Mouse (Mus musculus) brain, adult 2 months (tissue): ENCODE measurements around the gene Rps6kc1.

Source experiments
- DNase-seq: peaks from one replicate; pipeline ENCODE4 v3.0.0; 2011; ENCODE audit warnings: low read depth, low spot score

Gene Rps6kc1

DNA sequence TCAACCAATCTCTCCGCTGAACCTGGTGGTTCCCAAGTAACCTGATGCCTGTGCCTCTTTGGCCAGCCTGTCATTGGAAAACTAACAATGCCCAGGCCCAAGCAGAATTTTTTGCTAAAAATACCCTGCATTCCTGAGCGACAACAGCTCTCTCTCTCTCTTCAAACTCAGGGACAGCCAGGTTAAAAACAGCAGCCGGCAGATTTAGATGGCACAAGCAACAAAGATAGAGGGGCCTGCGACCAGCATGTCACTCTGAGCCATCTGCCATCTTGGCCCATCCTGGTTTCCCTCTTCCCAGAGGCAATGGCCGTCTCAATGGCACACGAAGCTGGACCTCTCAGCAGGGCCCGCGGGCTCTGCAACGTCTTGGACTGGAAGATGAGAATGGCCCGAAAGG is 242.5 kb downstream of the Rps6kc1 start:
- DNase-seq = no peak

DNA sequence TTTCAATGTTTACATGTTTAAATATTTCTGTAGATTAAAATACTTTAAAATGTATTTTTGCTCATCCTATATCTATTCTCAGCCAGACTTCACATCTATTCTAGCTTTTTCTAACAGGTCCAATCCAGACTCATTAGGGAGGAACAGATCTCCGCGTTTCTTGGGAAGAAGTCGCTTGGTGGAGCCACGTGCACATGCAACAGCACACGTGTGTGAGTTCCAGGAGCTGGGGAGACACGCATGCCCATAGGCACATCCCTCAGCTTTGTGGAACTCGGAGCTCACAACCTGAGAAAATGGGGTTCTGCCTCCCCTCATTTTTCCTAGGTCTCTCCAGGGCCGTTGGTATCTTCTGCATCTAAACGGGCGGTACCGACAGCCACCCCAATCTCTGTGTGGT is 243.7 kb downstream of the Rps6kc1 start:
- DNase-seq = peak; percentile 49

DNA sequence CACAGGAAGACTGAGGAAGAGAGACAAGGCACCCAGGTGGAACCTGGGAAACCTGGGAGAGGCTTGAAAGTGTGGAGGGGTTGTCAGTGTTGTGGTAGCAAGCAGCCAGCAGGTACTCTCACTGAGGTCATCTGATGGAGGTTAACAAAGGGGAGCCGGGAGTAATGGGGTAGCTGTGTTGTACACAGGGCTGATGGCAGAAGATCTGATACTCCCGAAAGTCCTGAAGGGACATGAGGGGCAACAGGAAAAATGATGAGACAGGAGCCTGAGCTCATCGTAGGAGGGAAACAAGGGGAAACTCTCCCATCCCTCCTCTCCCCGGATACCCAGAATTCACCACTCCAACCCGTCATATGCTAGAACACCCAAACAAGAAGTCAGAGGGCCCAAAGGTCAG is 244.2 kb downstream of the Rps6kc1 start:
- DNase-seq = no peak

DNA sequence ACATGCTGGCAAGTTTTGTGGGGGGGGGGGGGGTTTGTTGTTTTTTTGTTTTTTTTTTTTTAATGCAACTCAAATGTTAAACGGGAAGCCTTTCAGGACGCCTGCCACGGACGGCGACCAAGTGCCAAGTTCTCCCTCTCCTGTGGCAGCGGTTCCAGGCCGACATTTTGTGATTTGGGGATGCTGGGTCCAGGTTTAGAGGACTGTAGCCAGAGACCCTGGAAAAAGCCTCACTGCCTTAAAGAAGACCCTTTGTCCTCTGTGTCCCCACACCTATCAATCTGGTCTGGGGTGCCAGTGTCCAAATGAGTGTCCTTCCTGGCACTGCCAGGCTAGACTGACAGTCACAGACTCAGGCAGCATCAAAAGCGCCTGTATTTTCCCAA is 246.1 kb downstream of the Rps6kc1 start:
- no peak for DNase-seq

DNA sequence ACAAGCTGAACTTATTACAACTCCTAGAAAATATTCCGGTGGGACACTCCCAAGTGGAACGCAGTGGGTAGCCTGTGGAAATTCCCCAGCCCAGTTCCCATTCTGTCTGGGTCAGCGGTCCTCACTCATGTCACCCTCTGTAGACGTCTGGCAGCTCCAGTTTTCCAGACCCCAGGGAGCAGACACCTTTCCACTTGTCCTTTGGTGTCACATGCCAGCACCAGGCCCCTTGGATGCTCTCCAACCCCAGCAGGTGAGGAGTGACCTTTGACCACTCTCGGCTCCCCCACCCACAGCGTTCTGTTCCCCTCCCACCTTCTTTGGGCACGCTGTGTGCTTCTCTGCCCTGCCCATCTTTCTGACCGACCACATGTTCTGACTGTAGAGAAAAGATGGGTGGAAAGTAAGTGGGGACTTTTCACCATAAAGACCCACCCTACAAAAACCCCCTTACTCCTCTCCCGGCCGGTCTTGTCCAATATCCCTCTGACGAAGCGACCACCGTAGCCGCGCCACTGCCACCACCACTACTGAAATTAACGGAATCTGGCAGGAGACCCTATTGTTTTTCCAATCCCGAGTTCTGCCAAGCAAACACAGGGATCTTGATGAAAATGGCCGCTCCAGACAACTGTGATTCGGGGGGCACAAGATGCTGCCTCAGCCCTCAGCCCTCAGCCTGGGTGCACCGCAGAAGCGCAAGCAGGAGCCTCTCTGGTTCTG is 246.6 kb downstream of the Rps6kc1 start:
- DNase-seq = no peak

DNA sequence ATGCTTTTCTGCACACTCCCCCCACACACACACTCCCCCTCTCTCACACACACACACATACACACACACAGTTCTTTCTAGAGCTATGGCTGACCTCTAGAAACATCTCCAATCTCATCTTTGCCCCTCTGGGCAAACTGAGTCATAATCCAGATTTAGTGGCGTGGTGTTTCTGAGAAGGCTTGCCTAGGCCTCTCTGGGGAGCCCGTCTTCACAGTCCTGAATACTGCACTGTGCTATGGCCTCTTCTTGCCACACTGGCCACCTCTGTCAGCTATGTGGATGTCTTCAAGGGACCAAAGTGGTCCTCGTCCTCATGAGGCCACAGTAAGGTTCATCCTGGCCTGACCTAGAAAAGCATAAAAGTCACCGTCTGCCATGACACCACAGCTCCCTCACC is 247.6 kb downstream of the Rps6kc1 start:
- DNase-seq = no peak

DNA sequence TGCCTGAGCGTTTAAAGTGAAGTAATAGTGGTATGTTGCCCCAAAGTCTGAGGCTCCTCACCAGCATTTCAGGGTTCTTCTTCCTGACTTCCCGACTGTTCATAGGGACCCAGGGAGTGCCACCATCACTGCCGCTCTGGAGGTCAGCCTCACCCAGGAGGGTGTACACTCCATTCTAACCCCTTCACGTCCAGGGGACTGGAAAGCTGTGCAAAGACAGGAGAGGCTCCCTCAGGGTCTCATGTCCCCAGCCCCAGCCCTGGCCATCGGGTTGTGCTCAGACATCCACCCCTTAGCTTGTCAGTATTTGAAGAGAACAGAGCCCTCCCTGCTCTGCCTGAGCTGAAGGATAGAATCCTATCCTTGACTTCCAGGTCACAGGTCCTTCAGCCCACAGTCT is 248.8 kb downstream of the Rps6kc1 start:
- DNase-seq = no peak

DNA sequence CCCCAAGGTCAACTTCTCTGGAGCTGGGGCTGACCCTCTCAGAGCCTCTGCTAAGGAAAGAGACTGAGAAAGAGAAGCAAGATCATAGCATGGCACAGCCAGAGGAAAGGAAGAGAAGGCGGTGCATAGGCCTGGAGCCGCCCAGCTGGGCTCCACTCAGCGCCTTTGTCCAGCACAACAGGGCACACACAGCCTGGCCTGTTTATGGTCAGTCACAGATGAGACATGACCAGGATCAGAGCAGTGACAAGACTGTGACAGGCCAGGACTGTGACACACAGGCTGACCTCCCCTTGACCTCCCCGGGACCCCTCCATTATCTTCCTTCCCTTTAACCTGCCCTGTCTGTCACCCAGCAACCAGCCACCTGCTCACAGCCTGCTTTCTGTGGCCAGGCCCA is 249.8 kb downstream of the Rps6kc1 start:
- DNase-seq = no peak

DNA sequence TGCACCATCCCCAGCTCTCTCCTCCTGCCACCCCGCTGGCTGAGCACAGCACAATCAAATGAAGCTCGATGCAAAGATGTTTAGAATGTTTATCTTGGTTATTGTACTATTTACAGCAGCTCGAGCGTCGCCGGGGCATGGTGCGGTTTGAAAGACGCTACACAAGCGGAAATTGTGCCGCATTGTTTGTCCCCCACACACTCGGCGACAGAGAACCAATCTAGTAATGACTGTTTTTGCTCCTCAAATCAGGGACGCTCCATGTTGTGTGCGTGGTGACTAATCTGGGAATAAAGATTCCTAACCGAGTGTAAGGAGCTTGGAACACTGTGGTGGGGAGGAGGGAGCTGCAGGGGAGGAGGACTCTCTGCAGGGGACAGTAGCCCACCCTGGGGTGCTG is 250.3 kb downstream of the Rps6kc1 start:
- peak; percentile 45 for DNase-seq

DNA sequence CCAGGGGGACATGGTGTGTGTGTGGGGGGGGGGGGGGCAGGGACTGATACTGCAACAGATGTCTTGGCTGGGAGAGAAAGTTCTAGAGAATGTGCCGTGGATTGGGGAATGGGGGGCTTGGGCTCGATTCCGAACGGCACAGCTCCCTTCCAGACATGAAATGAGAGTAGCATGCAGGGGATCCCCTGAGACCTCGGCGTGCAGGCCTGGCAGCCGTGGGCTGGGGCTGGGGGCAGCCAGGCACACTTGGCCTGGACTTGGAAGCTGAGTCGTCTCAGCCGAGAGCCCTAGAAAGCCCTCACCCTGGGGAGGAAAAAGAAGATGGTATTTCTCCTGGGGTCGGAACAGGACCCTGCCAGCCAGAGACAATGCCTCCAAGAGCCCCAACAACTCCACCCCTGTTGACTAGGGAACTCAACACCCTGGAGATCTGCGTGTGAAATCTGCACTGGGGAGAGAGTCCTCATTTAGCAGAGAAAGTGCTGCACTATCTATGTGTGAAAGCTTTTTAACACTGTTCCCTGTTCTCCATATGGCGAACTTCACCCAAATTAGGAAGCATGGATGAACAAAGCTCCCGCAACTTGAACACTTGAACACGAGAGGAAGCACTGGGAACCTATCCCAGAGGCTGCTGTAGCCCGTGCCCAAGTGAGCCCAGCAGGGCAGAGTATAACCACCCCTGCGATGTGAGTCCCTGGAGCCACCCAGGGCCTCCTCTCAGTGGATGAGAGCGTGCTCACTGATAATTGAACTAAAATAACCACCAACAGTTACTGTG is 251.7 kb downstream of the Rps6kc1 start:
- peak; percentile 87 for DNase-seq

DNA sequence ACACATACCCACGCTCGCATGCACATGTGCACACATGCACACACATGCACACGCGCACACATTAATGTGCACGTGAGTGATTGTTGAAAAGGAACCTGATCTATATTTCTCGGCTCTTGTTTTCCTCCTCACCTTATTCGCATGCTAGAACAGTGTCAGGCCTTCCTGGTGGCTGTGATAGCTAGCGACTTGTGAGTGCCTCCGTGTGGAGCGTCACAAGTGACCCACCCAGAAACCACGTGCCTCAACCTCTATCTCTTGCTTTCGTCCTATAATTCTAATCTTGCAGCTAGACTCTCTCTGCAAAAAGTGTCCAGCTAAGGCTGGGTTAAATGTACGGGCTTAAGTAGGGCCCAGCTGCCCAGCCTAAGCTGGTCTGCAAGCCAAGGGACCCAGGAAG is 253.3 kb downstream of the Rps6kc1 start:
- DNase-seq = no peak

DNA sequence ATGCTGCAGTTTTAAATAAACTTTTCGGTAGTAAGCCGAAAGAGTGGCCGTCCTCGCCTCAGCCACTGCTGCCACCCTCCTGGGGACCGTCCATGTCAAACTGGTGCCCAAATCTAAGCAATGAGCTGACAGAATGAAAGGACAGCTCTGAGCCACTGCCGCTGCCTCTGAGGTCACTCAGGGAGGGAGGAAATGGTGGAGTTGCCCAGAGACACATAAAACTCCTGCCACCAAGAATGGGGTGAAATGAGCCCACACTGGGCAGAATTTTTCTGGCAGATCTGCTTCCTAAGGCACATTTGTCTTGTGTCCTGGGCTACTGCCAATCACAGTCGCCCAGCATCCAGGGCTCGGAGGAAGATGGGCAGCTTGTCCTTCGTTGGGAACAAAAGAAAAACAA is 255.5 kb downstream of the Rps6kc1 start:
- no peak for DNase-seq

DNA sequence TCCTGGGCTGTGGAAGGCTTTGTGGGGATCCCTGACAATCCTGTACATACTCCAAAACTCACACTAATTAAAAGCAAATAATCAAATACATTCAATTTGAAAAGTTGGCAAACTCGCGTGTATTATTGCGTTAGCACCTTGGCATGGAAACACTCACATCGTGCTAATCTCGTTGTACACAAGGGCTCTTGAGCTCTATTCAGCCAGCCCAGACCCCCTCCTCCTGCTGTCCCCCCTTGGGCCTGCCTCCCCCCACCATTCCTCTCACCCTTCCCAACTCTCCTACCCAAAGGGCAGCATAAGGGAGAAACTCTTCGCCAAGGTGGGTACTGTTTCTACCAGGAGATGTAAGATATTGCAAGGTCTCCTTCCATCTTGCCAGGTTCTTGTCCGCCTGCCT is 255.9 kb downstream of the Rps6kc1 start:
- DNase-seq = no peak

DNA sequence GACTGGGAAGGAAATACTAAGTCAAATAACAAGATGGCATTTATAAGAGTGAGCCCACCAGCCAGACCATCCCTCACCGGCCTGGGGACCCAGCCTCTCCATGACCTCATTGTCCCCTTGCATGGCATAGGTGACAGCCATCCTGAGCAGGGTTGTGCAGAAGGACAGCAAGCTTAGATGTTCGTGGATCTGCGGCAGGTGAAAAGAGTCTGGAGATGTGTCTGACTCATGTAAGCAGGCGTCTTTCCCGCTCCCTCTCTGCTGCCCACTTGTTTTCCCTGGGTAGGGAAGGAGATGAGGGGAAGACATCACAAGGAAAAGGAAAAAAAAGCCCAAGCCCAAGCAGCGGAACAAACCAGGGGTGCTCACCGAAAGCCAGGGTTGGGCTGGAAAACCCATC is 256.5 kb downstream of the Rps6kc1 start:
- DNase-seq = no peak

DNA sequence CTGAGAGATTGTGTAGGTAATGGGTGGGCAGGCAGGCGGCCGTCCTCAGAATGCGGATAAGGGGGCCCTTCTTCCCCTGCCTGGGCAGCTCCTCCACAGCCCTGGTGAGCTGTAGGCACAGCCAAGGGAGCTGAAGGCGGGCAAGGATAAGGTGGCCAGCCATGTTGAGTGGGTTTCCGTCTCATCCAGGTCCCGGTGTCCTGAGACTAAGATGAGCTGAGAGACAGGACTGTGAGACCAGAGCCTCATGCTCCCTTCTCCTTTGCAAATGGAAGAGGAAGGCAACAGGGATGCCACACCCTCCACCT is 256.9 kb downstream of the Rps6kc1 start:
- no peak for DNase-seq

DNA sequence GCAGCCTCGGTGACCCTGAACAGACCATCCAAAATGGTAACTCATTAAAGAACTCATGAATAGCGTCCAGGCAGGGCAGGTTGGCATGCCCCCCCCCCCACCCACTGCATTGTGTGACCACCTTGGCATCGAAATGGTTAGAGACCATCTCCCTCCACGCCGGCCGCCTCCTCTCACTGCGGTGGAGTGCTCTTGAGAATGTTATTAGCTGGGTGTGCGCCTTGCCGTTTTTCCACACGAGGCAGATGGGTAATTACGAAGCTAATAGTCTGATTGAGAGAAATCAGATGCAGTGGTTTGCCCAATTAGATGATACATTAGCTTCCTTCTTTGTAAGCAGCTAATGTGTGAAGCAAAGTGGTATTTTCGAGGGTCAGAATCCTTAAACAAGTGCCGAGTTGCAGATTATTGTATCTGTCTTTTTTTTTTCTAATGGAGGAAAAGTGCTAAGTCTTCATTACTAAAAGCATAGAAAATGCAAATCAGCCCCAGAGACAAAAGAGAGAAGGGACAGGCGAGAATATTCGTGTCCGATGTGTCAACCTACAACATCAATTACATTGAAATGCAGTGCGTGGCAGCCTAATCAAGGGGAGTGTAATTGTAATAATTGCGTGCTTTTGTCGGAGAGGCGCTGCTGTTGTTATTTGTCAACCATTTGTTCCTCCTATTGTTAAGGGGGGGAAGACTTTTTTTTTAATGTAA is 257.4 kb downstream of the Rps6kc1 start:
- DNase-seq = no peak

DNA sequence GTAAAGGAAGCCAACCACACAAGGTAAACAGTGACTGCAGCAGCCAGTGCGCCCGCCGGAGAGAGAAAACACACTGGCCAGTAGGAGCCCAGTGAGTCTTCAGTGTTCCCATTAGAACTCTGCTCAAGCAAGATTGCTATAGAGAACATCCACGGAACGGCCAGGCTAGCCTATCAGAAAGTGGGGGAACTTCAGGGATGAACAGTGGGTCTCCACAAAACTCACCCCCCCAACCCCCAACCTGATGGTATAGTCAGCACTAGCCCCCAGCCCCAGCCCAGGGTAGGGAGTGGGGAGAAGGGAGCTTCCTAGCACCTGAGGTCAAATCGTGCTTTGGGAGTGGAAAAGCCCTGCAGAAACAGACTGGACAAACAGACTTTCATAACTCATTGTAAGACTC is 258.5 kb downstream of the Rps6kc1 start:
- no peak for DNase-seq
